Mouse (Mus musculus) effector memory CD4-positive, alpha-beta T cell, adult 7 months (primary cell): ENCODE results near the gene E330021D16Rik. TPM values are rescaled to one million over a fixed set of nuclear protein-coding genes. Genes with fewer than 3 reads are reported as not detected.

ENCODE experiments used
- polyA plus RNA-seq: library from polyadenylated mRNA; unstranded; fragments of 100-300 nt; shearing (Covaris generic); gene quantifications from one replicate; pipeline ENCODE4 v1.2.1, GENCODE M21; 2017

Gene E330021D16Rik
- polyA plus RNA-seq: not detected

GRCm38 (mm10) chr6:136415133-136415775 is at the start of gene E330021D16Rik:
TSS of gene E330021D16Rik (minus strand) at chr6:136415569.

Other genes with a start within 250 kb of the E330021D16Rik start
- gene Grin2b, start 242.1 kb downstream of the E330021D16Rik start, polyA plus RNA-seq: 0.37 TPM
- 0.35 TPM for gene Gm8994, start 88.0 kb downstream of the E330021D16Rik start, polyA plus RNA-seq
- gene Atf7ip, start 90.6 kb upstream of the E330021D16Rik start, polyA plus RNA-seq: 133 TPM
- gene Plbd1, start 246.4 kb upstream of the E330021D16Rik start, polyA plus RNA-seq: 0.49 TPM